In the genomic region with DNA sequence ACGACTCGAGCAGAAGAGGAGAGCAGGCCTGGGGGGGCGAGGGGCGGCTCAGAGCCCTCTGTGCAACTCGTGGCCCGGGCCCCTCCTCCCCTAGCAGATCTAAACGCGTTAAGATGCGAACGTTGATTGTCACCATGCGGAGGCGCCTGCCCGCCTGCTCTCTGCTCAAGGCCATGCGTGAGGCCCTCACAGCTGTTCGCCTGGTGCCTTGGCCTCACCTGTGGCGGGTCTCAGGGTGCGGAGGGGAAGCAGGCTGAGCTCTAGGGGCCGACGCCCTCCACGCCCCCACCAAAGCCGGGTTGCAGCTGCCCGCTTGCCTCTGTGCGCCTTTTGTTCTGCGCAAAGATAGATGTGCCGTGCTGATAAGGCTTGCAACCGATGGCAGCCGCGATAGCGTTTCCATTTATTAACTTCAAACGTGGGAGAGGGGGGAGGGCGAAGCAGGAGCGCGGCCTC, we compare ENCODE assay signal across 7 mouse cellular contexts. TPM values are rescaled to one million over a fixed set of nuclear protein-coding genes. Genes with fewer than 3 reads are reported as not detected.
A peak's percentile ranks its signal among the peaks of the same experiment; 100 is the strongest.
DNase-seq lines count a peak whose midpoint lies in the region; ATAC-seq lines count a peak whose summit lies in the region.

No protein-coding gene starts in this region.

- DNase-seq in CD8-positive naive resting alpha-beta T cell, adult 2 months (ENCODE audit: low read depth in 2 of 2, low spot score in 2 of 2) = peak; percentile 54 to 60
- peak; percentile 73 for DNase-seq in ZHBTc4 (ENCODE audit: low read depth, low spot score)
- DNase-seq in hindbrain, embryonic 14.5 days (ENCODE audit: low spot score) = peak; percentile 50
- DNase-seq in left cerebral cortex, postnatal 25 days (ENCODE audit: low spot score in 2 of 2) = peak; percentile 49 to 59
- DNase-seq in midbrain, embryonic 11.5 days (ENCODE audit: low spot score, missing footprints) = peak; percentile 95

- peak overlapping the region; percentile 72 for H3K4me3 ChIP-seq in embryonic facial prominence, embryonic 15.5 days (replicated peaks)
- H3K4me3 ChIP-seq in hindbrain, embryonic 14.5 days (replicated peaks; ENCODE audit: low read length) = peak overlapping the region; percentile 60
- H3K4me3 ChIP-seq in midbrain, embryonic 11.5 days (ENCODE audit: low read depth, low read length) = peak overlapping the region; percentile 53
- H3K4me3 ChIP-seq in stomach, embryonic 14.5 days (ENCODE audit: low read depth, low read length) = peak overlapping the region; percentile 61

- H3K9ac ChIP-seq in embryonic facial prominence, embryonic 15.5 days = peak overlapping the region; percentile 6; the same call in 1 of the 2 replicates
- peak overlapping the region; percentile 75 for H3K9ac ChIP-seq in hindbrain, embryonic 14.5 days
- H3K9ac ChIP-seq in midbrain, embryonic 11.5 days (ENCODE audit: low read length) = peak overlapping the region; percentile 46
- H3K9ac ChIP-seq in stomach, embryonic 14.5 days (replicated peaks; ENCODE audit: low read depth, low read length) = peak overlapping the region; percentile 77; the same call in 1 of the 2 replicates

- peak overlapping the region; percentile 69 for H3K27ac ChIP-seq in embryonic facial prominence, embryonic 15.5 days (replicated peaks)
- peak overlapping the region; percentile 76 for H3K27ac ChIP-seq in hindbrain, embryonic 14.5 days
- peak overlapping the region; percentile 25 for H3K27ac ChIP-seq in midbrain, embryonic 11.5 days (ENCODE audit: low read depth, low read length)
- H3K27ac ChIP-seq in stomach, embryonic 14.5 days (ENCODE audit: low read length) = peak overlapping the region; percentile 71; the same call in 1 of the 2 replicates

- no peaks in the 10 kb centered on the region for H3K36me3 ChIP-seq in embryonic facial prominence, embryonic 15.5 days
- no peaks in the 10 kb centered on the region for H3K36me3 ChIP-seq in hindbrain, embryonic 14.5 days (replicated peaks; ENCODE audit: control insufficient read depth, insufficient read depth)
- H3K36me3 ChIP-seq in midbrain, embryonic 11.5 days (ENCODE audit: control insufficient read depth, insufficient read depth, low read length) = no peaks in the 10 kb centered on the region
- no peaks in the 10 kb centered on the region; the same call in 1 of the 2 replicates for H3K36me3 ChIP-seq in stomach, embryonic 14.5 days (ENCODE audit: control insufficient read depth, insufficient read depth, low read length)

- WGBS in embryonic facial prominence, embryonic 15.5 days = under 1% methylated on average over 32 of the region's 33 CpGs
- WGBS in hindbrain, embryonic 14.5 days = under 1% methylated on average over 33 of the region's 33 CpGs
- WGBS in midbrain, embryonic 11.5 days = under 1% methylated on average over 33 of the region's 33 CpGs
- 1% methylated on average over 33 of the region's 33 CpGs for WGBS in stomach, embryonic 14.5 days

- no peak for ATAC-seq in embryonic facial prominence, embryonic 15.5 days (ENCODE audit: insufficient number of reproducible peaks, low FRiP score, low TSS enrichment, low read depth)
- no peak for ATAC-seq in hindbrain, embryonic 14.5 days (ENCODE audit: low FRiP score)
- no peak for ATAC-seq in midbrain, embryonic 11.5 days (ENCODE audit: low FRiP score)
- no peak for ATAC-seq in stomach, embryonic 14.5 days (ENCODE audit: insufficient number of reproducible peaks, insufficient read depth, low FRiP score, low read depth)

- peaks cover 28% of the 10 kb centered on the region for H3K27me3 ChIP-seq in embryonic facial prominence, embryonic 15.5 days
- no peaks in the 10 kb centered on the region for H3K27me3 ChIP-seq in hindbrain, embryonic 14.5 days (ENCODE audit: control insufficient read depth, insufficient read depth, low read length)
- peaks cover 35% of the 10 kb centered on the region for H3K27me3 ChIP-seq in midbrain, embryonic 11.5 days (ENCODE audit: control insufficient read depth, insufficient read depth, low read length)
- no peaks in the 10 kb centered on the region for H3K27me3 ChIP-seq in stomach, embryonic 14.5 days (ENCODE audit: control insufficient read depth, insufficient read depth, low read length)

- peaks cover 39% of the 10 kb centered on the region for H3K4me1 ChIP-seq in embryonic facial prominence, embryonic 15.5 days
- peaks cover 22% of the 10 kb centered on the region for H3K4me1 ChIP-seq in hindbrain, embryonic 14.5 days (replicated peaks; ENCODE audit: control insufficient read depth, insufficient read depth, low read length)
- peaks cover 29% of the 10 kb centered on the region for H3K4me1 ChIP-seq in midbrain, embryonic 11.5 days (ENCODE audit: control insufficient read depth, insufficient read depth, low read length)
- H3K4me1 ChIP-seq in stomach, embryonic 14.5 days (ENCODE audit: control insufficient read depth, insufficient read depth, low read length) = peaks cover 35% of the 10 kb centered on the region

- H3K9me3 ChIP-seq in embryonic facial prominence, embryonic 15.5 days (replicated peaks) = no peaks in the 10 kb centered on the region
- no peaks in the 10 kb centered on the region for H3K9me3 ChIP-seq in hindbrain, embryonic 14.5 days (ENCODE audit: control insufficient read depth, low read length)
- H3K9me3 ChIP-seq in midbrain, embryonic 11.5 days (ENCODE audit: control insufficient read depth, low read length) = no peaks in the 10 kb centered on the region
- no peaks in the 10 kb centered on the region for H3K9me3 ChIP-seq in stomach, embryonic 14.5 days (ENCODE audit: control insufficient read depth, low read depth, low read length)

- intact Hi-C loops in left cerebral cortex, postnatal 25 days (cut with DNase I) = loop anchor here (10.0 kb wide), 1 partner anchor 161 kb away; the partner anchor contains the start of gene Mvd

- peak overlapping the region; percentile 99 for H3K4me2 ChIP-seq in embryonic facial prominence, embryonic 15.5 days (replicated peaks)
- H3K4me2 ChIP-seq in hindbrain, embryonic 14.5 days (replicated peaks) = peak overlapping the region; percentile 98
- peak overlapping the region; percentile 81 for H3K4me2 ChIP-seq in midbrain, embryonic 11.5 days
- peak overlapping the region; percentile 96 for H3K4me2 ChIP-seq in stomach, embryonic 14.5 days (replicated peaks; ENCODE audit: low read depth, low read length)

RNA-seq across cellular contexts. Expression of gene Zfpm1, which starts 2.3 kb away (rescaled TPM):
- 1.4 and 1.6 TPM in 2 replicates for polyA plus RNA-seq in embryonic facial prominence, embryonic 15.5 days (2015; fragmentation: Nextera tagmentation; extraction: Ambion mirVana)
- polyA plus RNA-seq in hindbrain, embryonic 14.5 days (2014; fragmentation: Nextera tagmentation; extraction: Ambion mirVana) = 1.8 and 2.0 TPM in 2 replicates
- 10 to 100 TPM; 36.9 to 39.3 TPM for total RNA-seq in left cerebral cortex, postnatal 25 days (2021)
- 1.6 and 1.8 TPM in 2 replicates for polyA plus RNA-seq in midbrain, embryonic 11.5 days (2014; fragmentation: Nextera tagmentation; extraction: Ambion mirVana)
- 3.1 TPM in 2 replicates for polyA plus RNA-seq in stomach, embryonic 14.5 days (2014; fragmentation: Nextera tagmentation; extraction: Ambion mirVana)

Comparison
In these comparisons a context has a peak if more than half of its experiments do, and no peak if none do; other contexts are left out.
1. H3K27ac ChIP-seq: peak in every context shown above with its lines; median percentile 76 in hindbrain, embryonic 14.5 days; 71 in stomach, embryonic 14.5 days; 69 in embryonic facial prominence, embryonic 15.5 days; 25 in midbrain, embryonic 11.5 days.
2. H3K9ac ChIP-seq: peak in every context shown above with its lines; median percentile 77 in stomach, embryonic 14.5 days; 75 in hindbrain, embryonic 14.5 days; 46 in midbrain, embryonic 11.5 days; 6 in embryonic facial prominence, embryonic 15.5 days.